Mouse (Mus musculus) neutrophil, adult 5-6 weeks (primary cell): Measurements from ENCODE around the gene Mob3c. TPM values are rescaled to one million over a fixed set of nuclear protein-coding genes. Genes with fewer than 3 reads are reported as not detected.

Experiments
- ATAC-seq: fragments of 151-379, 151-347 bp; 2 replicates; pipeline ENCODE4 v1.8.0; 2017; ENCODE audit warnings: mild to moderate bottlenecking, moderate TSS enrichment; ENCODE audit not compliant: insufficient number of reproducible peaks, poor library complexity, low FRiP score, severe bottlenecking; ENCODE audit errors: extremely low read depth
- total RNA-seq: library from RNA; stranded (forward); fragments of 200-1000 nt; gene quantifications from 2 replicates; pipeline ENCODE4 v1.2.3, GENCODE M21; 2017

The Mob3c gene
- total RNA-seq, 1 experiment from 2014 or later: 16.5 TPM

GRCm38 (mm10) chr4:115863352-115863751 is 35.5 kb downstream of the Mob3c start:
- ATAC-seq: no peak

- no peak for ATAC-seq
These were observed 36.0 kb downstream of the Mob3c start for GRCm38 (mm10) chr4:115863880-115864279.

GRCm38 (mm10) chr4:115869512-115870210 is 41.8 kb downstream of the Mob3c start:
- ATAC-seq: no peak

- ATAC-seq: no peak
These were observed 45.3 kb downstream of the Mob3c start for GRCm38 (mm10) chr4:115873231-115873630.

GRCm38 (mm10) chr4:115878216-115878678 is 50.4 kb downstream of the Mob3c start:
- ATAC-seq: no peak

GRCm38 (mm10) chr4:115878828-115879227 is 50.9 kb downstream of the Mob3c start:
- no peak for ATAC-seq

- ATAC-seq: no peak
These were observed 53.3 kb downstream of the Mob3c start for GRCm38 (mm10) chr4:115881183-115881582.

- no peak for ATAC-seq
These were observed 54.3 kb downstream of the Mob3c start for GRCm38 (mm10) chr4:115882195-115882594.

GRCm38 (mm10) chr4:115884022-115884421 is 56.1 kb downstream of the Mob3c start, which contains the start of gene Kncn:
Kncn (plus strand) TSS chr4:115884400.
- ATAC-seq: no peak

Other genes with a start within 250 kb of the Mob3c start
- not detected in 2 replicates for gene Cyp4a32, start 227.1 kb upstream of the Mob3c start, total RNA-seq
- not detected in 2 replicates for gene Cyp4b1, start 180.4 kb upstream of the Mob3c start, total RNA-seq
- 49.6 and 52.4 TPM in 2 replicates for gene Efcab14, start 90.3 kb upstream of the Mob3c start, total RNA-seq
- gene Tex38, start 47.1 kb upstream of the Mob3c start, total RNA-seq: 0.70 and 2.3 TPM in 2 replicates
- gene Atpaf1, start 43.3 kb upstream of the Mob3c start, total RNA-seq: 9.1 and 9.6 TPM in 2 replicates
- gene Mknk1, start 11.1 kb downstream of the Mob3c start, total RNA-seq: 210 and 228 TPM in 2 replicates
- not detected in 2 replicates for gene Kncn, start 56.3 kb downstream of the Mob3c start, total RNA-seq
- gene 6430628N08Rik, start 62.6 kb downstream of the Mob3c start, total RNA-seq: 0.25 TPM in 1 of 2 replicates, not detected in the other
- not detected in 2 replicates for gene Dmbx1, start 111.8 kb downstream of the Mob3c start, total RNA-seq
- 14.7 and 15.8 TPM in 2 replicates for gene Faah, start 189.8 kb downstream of the Mob3c start, total RNA-seq
- 30.7 and 49.6 TPM in 2 replicates for gene Nsun4, start 225.8 kb downstream of the Mob3c start, total RNA-seq
- gene Uqcrh, start 247.0 kb downstream of the Mob3c start, total RNA-seq: 251 and 277 TPM in 2 replicates
- 14.8 and 19.8 TPM in 2 replicates for gene Lrrc41, start 247.2 kb downstream of the Mob3c start, total RNA-seq